Mouse (Mus musculus): ENCODE data around the gene Wnk4.

DNA sequence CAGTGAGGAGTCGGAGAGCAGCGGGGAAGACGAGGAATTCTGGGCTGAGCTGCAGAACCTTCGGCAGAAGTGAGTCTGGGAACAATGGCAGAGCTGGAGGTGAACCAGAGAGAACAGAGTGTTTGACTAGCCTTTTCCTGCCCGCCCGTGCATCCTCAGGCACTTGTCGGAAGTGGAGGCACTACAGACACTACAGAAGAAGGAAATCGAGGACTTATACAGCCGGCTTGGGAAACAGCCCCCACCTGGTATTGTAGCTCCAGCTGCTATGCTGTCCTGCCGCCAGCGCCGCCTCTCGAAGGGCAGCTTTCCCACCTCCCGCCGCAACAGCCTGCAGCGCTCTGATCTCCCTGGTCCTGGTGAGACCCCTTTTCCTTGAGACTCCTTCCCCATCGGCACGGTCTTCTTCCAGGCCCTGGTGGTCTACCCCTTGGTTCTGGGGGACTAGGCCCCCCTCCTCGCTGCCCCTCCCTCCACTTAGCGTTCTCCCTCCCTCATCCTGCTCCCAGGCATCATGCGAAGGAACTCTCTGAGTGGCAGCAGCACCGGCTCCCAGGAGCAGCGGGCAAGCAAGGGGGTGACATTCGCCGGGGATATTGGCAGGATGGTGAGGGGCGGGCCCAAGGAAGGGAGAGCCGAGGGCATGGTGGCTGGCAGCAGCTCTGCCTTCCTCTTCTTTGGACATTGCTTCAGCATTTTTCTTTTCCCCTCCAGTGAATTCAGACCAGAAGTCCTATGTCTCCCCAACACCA is 16.1 kb downstream of the Wnk4 start:
- TF ChIP-seq CTCF (IDR thresholded peaks at IDR 0.05; ENCODE audit: insufficient read depth, low read length) (no peak), POLR2A (IDR thresholded peaks at IDR 0.05; ENCODE audit: borderline replicate concordance, extremely low read depth, low read depth, low read length) (peak; percentile 9; the same call in 1 of the 2 replicates)

Data from lung, adult 2 months (tissue).